Mouse (Mus musculus): ENCODE measurements around the gene Bbof1.

Gene Bbof1

DNA sequence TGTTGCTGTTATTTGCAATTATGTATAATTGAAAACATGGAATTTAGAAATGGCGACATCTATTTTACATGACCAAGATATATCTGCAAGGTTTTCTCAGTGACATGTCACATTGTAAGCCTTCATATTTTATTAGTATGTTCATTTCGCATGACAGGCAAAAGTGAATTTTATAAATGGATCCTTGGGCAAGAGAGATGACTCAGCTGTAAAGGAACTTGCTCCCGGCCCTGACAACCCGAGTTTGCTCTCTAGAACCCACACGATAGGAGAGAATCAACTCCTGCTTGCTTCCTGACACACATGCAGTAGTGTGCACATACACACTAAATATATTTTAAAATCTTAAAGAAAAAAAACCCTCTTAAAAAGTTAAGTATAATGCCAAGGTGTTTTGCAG, 52.5 kb downstream of the Bbof1 start:
- in situ Hi-C loops (cut with MboI; ENCODE audit: low sequenced_read_pairs), result no loop called here

DNA sequence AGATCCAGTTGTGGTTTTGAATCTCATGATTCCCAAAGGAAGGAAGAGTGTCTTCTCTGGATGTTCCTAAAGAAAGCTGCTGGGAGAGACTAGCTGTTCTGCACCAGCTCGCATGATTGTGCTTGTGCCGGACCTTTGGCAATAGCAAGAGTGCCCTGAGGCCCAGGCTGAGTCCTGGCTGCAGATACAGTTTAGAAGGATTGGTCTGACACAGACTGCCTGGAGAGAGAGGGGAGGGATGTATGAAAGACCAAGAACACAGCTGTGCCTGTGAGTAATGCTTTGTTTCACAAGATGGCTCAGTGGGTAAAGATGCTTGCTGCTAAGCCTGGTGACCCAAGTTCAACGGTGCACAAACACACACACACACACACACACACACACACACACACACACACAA, 54.0 kb downstream of the Bbof1 start:
- in situ Hi-C loops (cut with MboI; ENCODE audit: low sequenced_read_pairs), result no loop called here

DNA sequence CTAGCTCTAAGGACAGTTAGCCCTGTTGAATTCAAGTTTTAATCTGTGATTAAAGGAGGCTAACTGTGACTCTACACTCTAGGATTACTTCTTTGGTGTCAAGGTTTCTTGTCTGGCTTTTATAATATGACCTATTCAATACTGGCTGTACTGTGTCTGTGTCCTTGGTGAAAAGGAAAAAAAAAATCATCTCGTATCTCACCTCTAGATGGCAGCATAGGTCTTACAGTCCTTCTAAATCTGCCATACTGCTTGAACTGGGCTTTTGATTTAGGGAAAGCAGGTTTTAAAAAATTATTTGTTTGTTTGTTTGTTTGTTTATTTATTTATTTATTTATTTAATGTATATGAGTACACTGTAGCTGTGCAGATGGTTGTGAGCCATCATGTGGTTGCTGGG, 59.8 kb downstream of the Bbof1 start:
- in situ Hi-C loops (cut with MboI; ENCODE audit: low sequenced_read_pairs), result no loop called here

DNA sequence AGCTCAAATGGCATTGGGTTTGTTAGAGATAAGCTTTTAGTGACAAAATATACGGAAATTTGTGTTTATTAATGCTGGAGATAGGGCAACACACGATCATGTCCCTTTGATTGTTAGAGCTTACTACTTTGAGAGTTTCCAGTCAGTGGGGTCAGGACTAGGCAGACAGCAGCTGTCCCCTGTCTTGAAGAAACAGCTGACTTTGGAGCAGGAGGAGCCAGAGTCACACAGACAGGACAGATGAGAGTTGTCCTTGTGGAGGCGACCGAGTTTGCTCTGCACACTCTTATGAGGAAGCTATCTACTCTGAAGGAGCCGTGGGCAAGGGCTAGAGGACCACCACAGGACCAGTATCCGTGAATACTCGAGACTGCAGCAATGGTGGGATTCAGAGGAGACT, 70.1 kb downstream of the Bbof1 start:
- in situ Hi-C loops (cut with MboI; ENCODE audit: low sequenced_read_pairs), result loop anchor here (10.0 kb wide), 1 partner anchor 106 kb away; no protein-coding TSS in a partner anchor

DNA sequence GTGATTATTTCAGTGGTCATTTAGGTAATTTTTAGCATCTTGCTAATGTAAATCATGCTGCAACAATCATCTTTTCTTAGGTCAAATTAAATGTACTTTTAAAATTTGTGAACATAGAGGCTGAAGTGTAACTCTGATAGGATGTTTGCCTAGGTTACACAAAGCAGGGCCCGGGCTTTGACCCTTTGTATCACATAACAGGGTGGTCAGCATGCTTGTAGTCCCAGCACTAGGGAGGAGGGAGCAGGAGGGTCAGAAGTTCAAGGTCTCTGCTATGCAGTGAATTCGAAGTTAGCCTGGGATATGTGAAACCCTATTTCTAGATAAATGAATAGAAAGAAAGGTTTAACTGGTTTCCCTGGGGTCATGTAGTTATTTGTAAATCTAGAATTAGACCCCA, 72.4 kb downstream of the Bbof1 start:
- in situ Hi-C loops (cut with MboI; ENCODE audit: low sequenced_read_pairs), result no loop called here

DNA sequence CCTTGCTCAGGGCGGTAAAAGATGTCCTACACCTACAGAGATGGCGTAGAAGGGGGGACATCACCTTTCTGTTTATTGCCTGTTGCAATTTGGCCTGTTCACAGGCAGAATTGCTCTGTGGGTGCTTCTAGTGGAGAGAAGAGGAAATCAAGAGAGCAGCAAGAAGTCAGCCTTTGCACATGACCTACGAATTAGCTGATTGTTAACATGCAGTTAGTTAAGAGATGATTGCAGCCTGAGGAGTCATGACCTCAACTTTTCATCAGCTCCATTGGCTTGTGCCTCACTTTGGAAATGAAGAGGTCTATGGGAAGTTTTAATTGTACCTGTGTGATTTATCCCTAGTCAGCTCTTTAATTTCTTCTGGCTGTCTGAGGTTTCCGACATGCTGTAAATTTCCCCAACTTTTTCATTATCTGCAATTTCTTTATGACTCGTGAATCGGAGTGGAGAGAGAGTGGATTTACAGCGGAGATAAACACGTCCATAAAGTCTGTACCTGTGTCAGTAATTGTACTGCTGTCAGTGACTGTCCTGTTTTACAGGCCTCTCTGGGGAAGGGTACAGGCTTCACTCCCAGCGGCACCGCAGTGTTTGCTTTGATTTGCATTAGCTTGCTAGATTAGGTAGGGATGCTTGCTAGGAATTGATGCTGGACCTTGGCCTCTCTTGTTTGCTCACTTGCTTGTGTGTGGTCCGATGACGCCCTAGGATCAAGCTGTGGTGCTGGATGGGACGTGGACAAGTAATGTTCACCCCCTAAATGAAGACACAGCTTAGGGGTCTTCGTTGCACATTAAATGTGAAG, 74.1 kb downstream of the Bbof1 start:
- in situ Hi-C loops (cut with MboI; ENCODE audit: low sequenced_read_pairs), result no loop called here

DNA sequence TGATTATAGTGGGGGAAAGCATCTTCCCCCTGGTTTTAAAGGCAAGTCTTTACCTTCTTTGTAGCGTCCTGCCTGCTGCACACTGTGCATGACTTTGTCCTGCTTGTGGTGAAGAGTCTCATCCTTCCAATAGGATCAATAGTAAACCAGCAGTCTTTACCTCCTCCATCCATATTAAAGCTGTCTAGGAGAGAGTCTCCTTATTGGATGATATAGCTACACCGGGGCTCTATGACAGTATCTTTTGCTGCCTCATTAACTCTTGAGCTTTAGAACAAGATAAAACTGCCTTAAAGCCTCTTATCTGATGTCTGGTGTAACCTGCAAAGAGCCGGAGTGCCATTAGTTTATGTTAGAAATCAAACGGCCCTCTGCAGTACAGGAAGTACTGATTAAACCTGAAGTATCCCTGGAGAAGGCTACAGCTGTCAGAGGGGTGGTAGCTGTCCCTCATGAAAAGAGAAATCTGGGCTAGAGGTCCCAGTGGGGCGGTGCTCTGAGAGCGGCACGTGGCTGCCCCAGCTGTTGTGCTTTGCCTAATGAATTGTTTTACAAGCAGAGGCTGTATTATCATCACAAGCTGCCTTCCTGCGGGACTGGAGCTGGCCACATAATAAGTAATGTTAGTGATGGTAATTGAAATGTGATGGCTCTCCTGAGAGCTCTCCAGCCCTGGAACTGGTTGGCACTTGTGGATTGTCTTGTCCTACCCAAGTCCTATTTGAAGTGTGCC, 78.6 kb downstream of the Bbof1 start:
- in situ Hi-C loops (cut with MboI; ENCODE audit: low sequenced_read_pairs), result no loop called here

Measured in CH12F3 (cell line).